Mouse (Mus musculus) heart, adult 2 months (tissue): Measurements from ENCODE around the gene Slc2a13. TPM values are rescaled to one million over a fixed set of nuclear protein-coding genes. Genes with fewer than 3 reads are reported as not detected.

Experiments
- DNase-seq, 2 experiments: peaks; one replicate each; pipeline ENCODE4 v3.0.0; 2021
- H3K27ac ChIP-seq: fragments of 200-600 bp; 2 replicates; pipeline ENCODE4 v1.8.1; 2022
- H3K27me3 ChIP-seq: fragments of 200-500 bp; 2 replicates; pipeline ENCODE4 v1.6.1; 2012; ENCODE audit warnings: mild to moderate bottlenecking, low read length, inconsistent platforms, mixed read lengths; ENCODE audit not compliant: control insufficient read depth, insufficient read depth
- H3K36me3 ChIP-seq: fragments of 200-500 bp; 2 replicates; pipeline ENCODE4 v1.6.1; 2012; ENCODE audit warnings: low read length, inconsistent platforms; ENCODE audit not compliant: control insufficient read depth, insufficient read depth
- H3K4me1 ChIP-seq: fragments of 200-500 bp; 2 replicates; pipeline ENCODE4 v1.6.1; 2011; ENCODE audit warnings: low read length; ENCODE audit not compliant: control insufficient read depth, insufficient read depth
- H3K4me3 ChIP-seq: fragments of 200-600 bp; 2 replicates; pipeline ENCODE4 v1.8.1; 2022
- H3K79me2 ChIP-seq: fragments of 200-500 bp; replicated peaks from 2 replicates; pipeline ENCODE4 v1.6.1; 2012; ENCODE audit warnings: mild to moderate bottlenecking, inconsistent platforms, low read length, moderate library complexity, mixed read lengths; ENCODE audit not compliant: control insufficient read depth, insufficient read depth
- H3K9ac ChIP-seq: fragments of 200-500 bp; 2 replicates; pipeline ENCODE4 v1.6.1; 2012; ENCODE audit warnings: low read depth, mild to moderate bottlenecking, control low read depth, inconsistent platforms, low read length, mixed read lengths
- CTCF ChIP-seq: fragments of 200-600 bp; IDR thresholded peaks from 2 replicates; pipeline ENCODE4 v1.8.1; 2022; ENCODE audit warnings: antibody characterized with exemption, mild to moderate bottlenecking, moderate library complexity
- EP300 ChIP-seq: fragments of 200-500 bp; IDR thresholded peaks from 2 replicates; pipeline ENCODE4 v1.6.1; 2011; ENCODE audit warnings: low read depth, low read length, control low read depth; ENCODE audit not compliant: insufficient read depth
- POLR2A ChIP-seq: fragments of 200-500 bp; IDR thresholded peaks from 2 replicates; pipeline ENCODE4 v1.6.1; 2011; ENCODE audit warnings: mild to moderate bottlenecking, low read depth, low read length, control low read depth; ENCODE audit not compliant: insufficient read depth
- WGBS: fragments of 180-500 bp; shearing (Covaris S2); methylation state at CpG from one replicate; pipeline ENCODE4 v1.1.7; 2018; 5-methylcytosine and 5-hydroxymethylcytosine counted together
- intact Hi-C: fragments of 180-260 bp; cut with DNase I; formaldehyde crosslinking; loops from one replicate; pipeline ENCODE4 v1.15.1; 2025
- polyA plus RNA-seq: library from polyadenylated mRNA; depleted of rRNA; stranded (reverse); fragments of >200 nt; gene quantifications from 2 replicates; pipeline ENCODE4 v1.2.3, GENCODE M21; 2012
- total RNA-seq, 2 experiments: library from RNA; stranded (reverse); gene quantifications; 2 replicates each; pipeline ENCODE4 v1.2.3; 2021

Gene Slc2a13
- total and polyA plus RNA-seq, 3 experiments: 0.41 to 0.98 (median 0.84) TPM

DNA sequence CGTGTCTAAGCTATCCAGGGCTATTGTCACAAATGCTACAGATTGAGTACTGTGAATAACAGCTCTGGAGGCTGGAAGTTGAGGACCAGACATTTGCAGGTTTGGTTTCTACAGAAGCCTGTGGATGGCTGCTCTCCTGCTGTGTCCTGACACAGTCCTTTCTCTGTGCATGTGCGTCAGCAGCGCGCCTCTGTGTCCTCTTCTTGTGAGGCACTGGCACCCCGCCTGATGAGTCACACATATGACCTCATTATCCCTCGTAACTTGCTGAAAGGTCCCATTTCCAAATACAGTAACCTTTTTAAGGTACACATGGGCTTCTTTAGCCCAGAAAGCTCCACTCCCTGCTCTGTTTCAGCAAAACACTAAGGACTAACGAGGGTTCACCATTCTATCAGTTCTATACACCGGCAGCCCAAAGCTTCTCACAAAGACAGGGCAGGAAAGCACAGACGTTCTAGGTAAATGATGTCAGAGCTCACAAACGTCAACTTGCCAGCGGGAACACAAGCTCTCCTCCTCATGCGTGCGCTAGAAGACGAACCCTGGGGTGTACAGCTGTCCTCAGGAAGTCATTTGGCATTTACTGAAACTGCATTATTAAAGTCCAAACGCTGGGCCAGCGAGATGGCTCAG, 109.9 kb downstream of the Slc2a13 start:
- no peak overlapping the region for H3K27ac ChIP-seq

DNA sequence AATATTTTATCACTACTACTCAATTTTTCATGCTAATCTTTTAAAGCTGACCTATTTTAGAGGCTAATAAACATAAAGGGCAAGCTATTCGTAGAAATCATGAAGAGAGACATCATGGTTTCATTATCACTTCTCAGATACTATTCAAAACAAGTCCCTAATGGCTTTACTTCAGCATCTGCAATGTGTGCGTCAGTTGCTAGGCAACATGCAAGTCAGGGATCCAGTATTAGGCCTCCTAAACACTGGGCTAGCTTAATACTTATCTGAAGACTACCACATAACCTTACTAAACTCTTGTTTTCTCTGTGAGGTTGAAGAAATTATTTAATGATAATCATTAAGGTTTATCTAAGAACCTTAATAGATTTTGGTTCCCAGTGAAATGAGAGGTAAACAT, 111.1 kb downstream of the Slc2a13 start:
- Histone ChIP-seq H3K4me1 (no peaks in the 10 kb centered on the region), H3K79me2 (no peaks in the 10 kb centered on the region), H3K27ac (no peak overlapping the region), H3K27me3 (no peaks in the 10 kb centered on the region), H3K36me3 (no peaks in the 10 kb centered on the region), H3K4me3 (no peak overlapping the region), H3K9ac (no peak overlapping the region)
- DNase-seq: no peak
- intact Hi-C loops: no loop called here
- TF ChIP-seq EP300 (no peak), POLR2A (no peak), CTCF (no peak)
- WGBS: 57% methylated on average over 2 of the region's 2 CpGs

More for the DNA sequence above, 109.9 kb downstream of the Slc2a13 start:
- Histone ChIP-seq H3K79me2 (no peaks in the 10 kb centered on the region), H3K4me3 (no peak overlapping the region), H3K9ac (no peak overlapping the region), H3K4me1 (no peaks in the 10 kb centered on the region), H3K27me3 (no peaks in the 10 kb centered on the region), H3K36me3 (no peaks in the 10 kb centered on the region)
- no peak for TF ChIP-seq EP300
- TF ChIP-seq CTCF: no peak
- no peak for TF ChIP-seq POLR2A
- intact Hi-C loops: no loop called here
- WGBS: 55% methylated on average over 16 of the region's 16 CpGs
- DNase-seq: peak in 1 of 2 experiments; percentile 26

DNA sequence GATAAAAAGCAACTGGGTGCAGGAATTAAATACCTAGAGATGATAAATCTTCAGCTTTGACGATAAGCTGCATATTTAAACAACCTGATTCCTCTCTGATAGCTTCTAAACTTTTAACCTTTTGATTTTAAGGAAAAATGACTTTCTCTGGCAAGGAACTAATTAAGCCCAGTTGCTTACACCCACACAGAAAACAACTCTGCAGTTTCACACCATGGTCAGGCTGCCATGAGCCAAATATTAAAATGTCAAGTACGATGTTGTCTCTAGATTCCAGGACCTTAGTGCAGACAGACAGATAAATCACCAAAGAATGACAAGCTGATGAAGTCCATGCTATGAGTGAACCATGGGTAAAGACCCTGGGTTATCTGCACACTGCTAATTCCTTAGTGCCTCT, 115.9 kb downstream of the Slc2a13 start:
- Histone ChIP-seq H3K36me3 (no peaks in the 10 kb centered on the region), H3K4me1 (no peaks in the 10 kb centered on the region), H3K9ac (no peak overlapping the region), H3K27me3 (no peaks in the 10 kb centered on the region), H3K27ac (no peak overlapping the region), H3K4me3 (no peak overlapping the region), H3K79me2 (no peaks in the 10 kb centered on the region)
- intact Hi-C loops: no loop called here
- DNase-seq: no peak
- WGBS: 54% methylated on average over 2 of the region's 2 CpGs
- TF ChIP-seq CTCF: no peak
- no peak for TF ChIP-seq POLR2A
- no peak for TF ChIP-seq EP300

DNA sequence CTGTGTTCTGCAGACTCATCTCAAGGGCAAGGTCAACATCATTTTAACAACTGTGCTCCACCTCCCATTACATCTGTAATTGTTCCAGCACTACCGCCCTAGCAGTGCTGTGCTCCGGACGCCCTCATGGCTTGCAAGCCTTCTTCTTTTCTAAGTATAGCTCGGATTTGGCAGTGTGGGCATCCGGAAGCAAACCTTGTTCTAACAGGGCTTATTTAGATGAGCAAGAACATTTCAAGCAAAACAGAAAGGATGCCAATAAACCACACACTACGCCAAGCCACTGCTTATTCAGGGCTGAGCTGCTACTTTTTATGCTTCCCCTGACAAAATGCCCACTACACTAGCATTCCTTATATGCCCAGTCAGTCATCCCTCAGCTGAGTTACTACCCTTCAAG, 127.7 kb downstream of the Slc2a13 start:
- Histone ChIP-seq H3K4me3 (no peak overlapping the region), H3K27me3 (no peaks in the 10 kb centered on the region), H3K27ac (no peak overlapping the region), H3K36me3 (no peaks in the 10 kb centered on the region), H3K4me1 (no peaks in the 10 kb centered on the region), H3K79me2 (no peaks in the 10 kb centered on the region), H3K9ac (no peak overlapping the region)
- intact Hi-C loops: no loop called here
- TF ChIP-seq CTCF (no peak), POLR2A (no peak), EP300 (no peak)
- 57% methylated on average over 6 of the region's 6 CpGs for WGBS
- DNase-seq: no peak

DNA sequence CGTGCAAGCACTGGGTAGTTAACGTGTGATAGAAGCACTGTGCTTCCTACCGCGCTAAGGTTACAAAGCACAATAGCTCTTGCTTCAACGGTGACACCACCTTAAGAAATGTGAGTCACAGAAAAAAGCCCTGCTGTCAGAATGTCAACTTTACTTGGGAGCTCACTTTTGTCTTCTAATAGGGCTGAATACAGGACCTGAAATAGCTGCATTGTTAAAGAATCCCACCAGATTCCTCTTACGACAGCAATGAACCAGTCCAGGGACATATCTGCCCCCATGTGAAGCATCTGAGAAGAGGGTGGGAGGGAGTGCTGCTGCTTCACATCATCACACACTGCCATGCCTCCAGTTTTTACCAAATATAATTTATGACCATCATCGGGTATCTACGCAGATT, 129.6 kb downstream of the Slc2a13 start:
- TF ChIP-seq EP300: no peak
- no peak for TF ChIP-seq CTCF
- TF ChIP-seq POLR2A: no peak
- Histone ChIP-seq H3K79me2 (no peaks in the 10 kb centered on the region), H3K27me3 (no peaks in the 10 kb centered on the region), H3K9ac (no peak overlapping the region), H3K36me3 (no peaks in the 10 kb centered on the region), H3K27ac (no peak overlapping the region), H3K4me1 (no peaks in the 10 kb centered on the region), H3K4me3 (no peak overlapping the region)
- DNase-seq: no peak
- 91% methylated on average over 8 of the region's 8 CpGs for whole genome bisulfite sequencing
- intact Hi-C loops: no loop called here

DNA sequence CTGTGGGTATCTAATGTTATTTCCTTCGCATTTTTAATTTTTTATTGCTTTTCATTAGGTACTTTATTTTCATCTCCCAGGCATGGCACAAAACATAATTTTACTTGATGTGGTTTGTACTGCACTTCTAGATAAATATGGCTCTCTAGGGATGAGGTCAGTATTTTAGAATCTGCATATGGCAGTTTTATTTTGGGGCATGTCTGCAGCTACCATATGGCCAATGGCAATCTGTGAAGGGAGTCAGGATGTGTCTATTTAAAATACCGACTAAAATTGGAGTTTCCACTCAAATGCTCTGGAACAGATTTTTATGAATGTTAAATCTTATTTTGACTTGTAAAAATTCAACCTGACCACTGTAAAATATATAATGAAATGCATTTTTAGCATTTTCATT, 133.2 kb downstream of the Slc2a13 start:
- H3K9ac ChIP-seq: no peak overlapping the region
- no peak overlapping the region for H3K27ac ChIP-seq
- no peaks in the 10 kb centered on the region for H3K27me3 ChIP-seq
- no peak overlapping the region for H3K4me3 ChIP-seq
- no peak for DNase-seq
- TF ChIP-seq CTCF: no peak
- no peak for TF ChIP-seq POLR2A
- no peak for TF ChIP-seq EP300
- WGBS: 75% methylated on average over 2 of the region's 2 CpGs
- H3K36me3 ChIP-seq: no peaks in the 10 kb centered on the region
- H3K4me1 ChIP-seq: no peaks in the 10 kb centered on the region
- H3K79me2 ChIP-seq: no peaks in the 10 kb centered on the region
- intact Hi-C loops: no loop called here
